Mouse (Mus musculus) retina, postnatal 7 days (tissue): ENCODE measurements at regions not wholly inside any gene's neighbourhood (a gene's known extent, or its start where the extent isn't known, plus 50 kb on each side); places are given as distances from the start of the nearest gene placed in this dataset.

Source experiments
- DNase-seq: peaks from one replicate; pipeline ENCODE4 v3.0.0-alpha.2; 2012; ENCODE audit warnings: low read depth, low spot score

- DNase-seq: peak; percentile 43
Measured at GRCm38 (mm10) chr10:55767571-55767970, 339.1 kb upstream of the Msl3l2 start.

- no peak for DNase-seq
Measured at GRCm38 (mm10) chr10:55769642-55770041, 337.1 kb upstream of the Msl3l2 start.

GRCm38 (mm10) chr10:55782674-55783469 lies 323.8 kb upstream of the Msl3l2 start:
- no peak for DNase-seq

DNA sequence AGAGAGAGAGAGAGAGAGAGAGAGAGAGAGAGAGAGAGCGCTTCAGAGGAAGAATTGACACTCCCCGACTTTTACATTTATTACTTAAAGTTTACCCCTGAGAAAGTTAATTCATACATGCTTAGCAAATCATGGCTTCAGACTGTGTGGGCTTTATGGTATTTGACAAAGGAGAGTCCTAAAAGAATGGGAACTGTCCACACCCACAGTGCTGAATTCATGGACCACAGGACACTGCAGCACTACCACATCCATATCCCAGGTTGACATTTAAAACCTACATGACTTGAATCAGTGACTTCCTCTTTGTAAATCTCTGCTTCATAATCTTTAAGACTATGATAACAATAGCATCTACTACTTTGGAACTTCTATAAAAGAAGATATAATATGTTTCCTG lies 292.8 kb upstream of the Msl3l2 start:
- no peak for DNase-seq

DNA sequence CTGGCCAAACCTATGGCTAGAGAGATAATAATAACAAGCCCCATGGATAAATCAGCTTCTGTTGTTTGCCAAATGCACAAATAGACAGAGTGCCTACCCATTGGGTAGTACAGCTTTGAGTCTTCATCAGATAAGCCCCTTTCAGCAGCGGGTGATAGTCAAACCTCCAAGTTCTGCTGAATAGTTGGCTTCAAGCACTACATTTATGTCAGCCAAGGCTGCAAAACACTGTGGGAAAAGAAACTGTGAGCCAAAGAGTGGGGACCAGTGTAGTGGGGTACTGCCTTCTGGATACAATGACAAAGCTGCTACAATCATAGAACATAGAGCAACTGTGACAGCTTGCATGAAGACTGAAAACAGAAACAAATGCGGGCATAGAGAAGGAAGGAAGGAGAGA lies 255.4 kb upstream of the Msl3l2 start:
- no peak for DNase-seq

GRCm38 (mm10) chr10:55892606-55893005 lies 214.1 kb upstream of the Msl3l2 start:
- DNase-seq: no peak

DNA sequence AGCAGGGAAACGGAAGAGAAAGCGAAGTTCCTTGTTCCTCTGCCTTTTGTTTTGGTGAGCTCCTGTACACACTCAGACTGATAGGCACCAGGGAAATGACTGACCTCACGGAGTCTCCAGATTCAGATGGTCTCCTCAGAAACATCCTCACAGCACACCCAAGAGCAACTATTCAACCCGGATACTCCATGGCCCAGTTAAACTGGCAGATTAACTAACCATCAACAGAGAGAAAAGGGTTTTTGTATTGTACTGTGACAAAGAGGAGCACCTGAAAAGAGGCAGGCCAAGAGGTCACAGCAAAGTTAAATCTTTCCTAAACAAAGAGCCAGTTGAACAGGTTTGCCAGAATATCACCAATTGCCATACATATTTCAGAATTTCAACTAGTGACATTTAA lies 177.6 kb upstream of the Msl3l2 start:
- DNase-seq: no peak

GRCm38 (mm10) chr10:55933993-55934392 lies 172.7 kb upstream of the Msl3l2 start:
- DNase-seq: no peak

DNA sequence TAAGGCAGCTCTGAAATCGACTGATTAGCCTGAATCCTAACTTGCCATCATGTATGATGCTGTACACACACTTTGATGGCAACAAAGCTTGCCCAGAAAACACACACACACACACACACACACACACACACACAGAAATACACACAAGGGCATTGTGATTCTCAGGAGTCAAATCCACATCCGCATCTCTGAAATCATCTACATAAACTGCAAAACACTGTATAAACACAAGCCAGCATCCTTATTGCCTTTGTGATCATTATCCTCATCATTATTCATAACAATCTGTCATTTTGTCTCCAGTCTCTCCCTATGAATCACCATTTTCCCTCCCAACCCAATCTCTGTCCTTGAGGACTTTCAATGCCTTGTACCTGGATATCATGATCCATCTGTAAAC lies 171.3 kb upstream of the Msl3l2 start:
- no peak for DNase-seq

DNA sequence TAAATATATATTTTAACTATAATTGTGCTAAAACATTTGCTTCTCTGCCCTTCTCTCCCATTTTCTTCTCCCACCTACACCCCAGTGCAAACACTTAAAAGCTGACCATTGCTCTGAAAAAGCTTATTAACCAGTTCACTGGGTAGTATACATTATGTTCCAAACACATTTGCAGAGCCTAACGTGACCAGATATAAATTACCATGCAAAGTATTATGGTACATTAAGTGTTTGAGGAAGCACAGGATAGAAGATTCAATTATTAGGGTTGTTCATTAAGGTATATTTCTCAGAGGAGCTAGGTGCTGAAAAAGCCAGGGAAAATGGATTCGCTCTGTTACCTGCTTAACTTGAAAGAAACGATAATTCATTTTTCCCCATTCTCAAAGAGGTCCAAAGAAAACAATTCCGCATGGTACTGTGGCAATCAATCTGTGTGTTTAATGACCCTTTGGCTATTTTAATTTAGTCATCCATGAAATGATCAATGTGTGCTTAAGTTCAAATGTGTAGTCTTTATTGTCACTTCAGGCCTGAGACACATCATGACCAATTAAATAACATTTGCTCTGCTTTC lies 144.0 kb upstream of the Msl3l2 start:
- no peak for DNase-seq
